In genomic region chr13:49188966-49189360, GRCm38 (mm10) we compare ENCODE assay signal across 11 mouse cellular contexts. TPM values are rescaled to one million over a fixed set of nuclear protein-coding genes. Genes with fewer than 3 reads are reported as not detected.
DNase-seq lines count a peak whose midpoint lies in the region; ATAC-seq lines count a peak whose summit lies in the region.
"Had no signal": no experiment of that assay in that cellular context is flagged by ENCODE, and none has a peak within 500 bp of the region (broad histone marks: within the 10 kb centered on the region; RNA-seq: fewer than 3 reads in every experiment).

No protein-coding gene starts in this region.

- peaks cover 5% of the 10 kb centered on the region for H3K36me3 ChIP-seq in heart, embryonic 12.5 days
- H3K36me3 ChIP-seq in kidney, embryonic 16.5 days (ENCODE audit: insufficient read depth, low read length): no peaks in the 10 kb centered on the region
- H3K36me3 ChIP-seq in kidney, embryonic 14.5 days (ENCODE audit: control insufficient read depth, insufficient read depth, low read length): no peaks in the 10 kb centered on the region
- no peaks in the 10 kb centered on the region for H3K36me3 ChIP-seq in embryonic facial prominence, embryonic 14.5 days (ENCODE audit: control insufficient read depth, insufficient read depth, low read length)
- no peaks in the 10 kb centered on the region for H3K36me3 ChIP-seq in liver, embryonic 16.5 days (ENCODE audit: control insufficient read depth, insufficient read depth)

- H3K4me1 ChIP-seq in heart, embryonic 12.5 days (replicated peaks): peaks cover 57% of the 10 kb centered on the region
- H3K4me1 ChIP-seq in kidney, embryonic 16.5 days (ENCODE audit: insufficient read depth, low read length): peaks cover 58% of the 10 kb centered on the region
- H3K4me1 ChIP-seq in kidney, embryonic 14.5 days (ENCODE audit: control insufficient read depth, insufficient read depth, low read length): peaks cover 40% of the 10 kb centered on the region
- peaks cover 29% of the 10 kb centered on the region for H3K4me1 ChIP-seq in embryonic facial prominence, embryonic 14.5 days (ENCODE audit: control insufficient read depth, insufficient read depth, low read length)
- H3K4me1 ChIP-seq in liver, embryonic 16.5 days (ENCODE audit: control insufficient read depth, low read depth, low read length): peaks cover 47% of the 10 kb centered on the region

- intact Hi-C loops in left cerebral cortex, postnatal 14 days (cut with DNase I): no loop called here

- peak overlapping the region; percentile 97 for H3K4me2 ChIP-seq in heart, embryonic 12.5 days
- H3K4me2 ChIP-seq in kidney, embryonic 16.5 days (replicated peaks; ENCODE audit: low read depth, low read length): peak overlapping the region; percentile 97; the same call in 1 of the 2 replicates
- H3K4me2 ChIP-seq in kidney, embryonic 14.5 days (replicated peaks; ENCODE audit: low read depth, low read length): no peak overlapping the region
- peak overlapping the region; percentile 99 for H3K4me2 ChIP-seq in embryonic facial prominence, embryonic 14.5 days (ENCODE audit: low read depth, low read length)
- peak overlapping the region; percentile 99 for H3K4me2 ChIP-seq in liver, embryonic 16.5 days (ENCODE audit: low read depth, low read length)

- no peak overlapping the region for H3K4me3 ChIP-seq in heart, embryonic 12.5 days
- H3K4me3 ChIP-seq in kidney, embryonic 16.5 days (ENCODE audit: low read length): no peak overlapping the region
- no peak overlapping the region for H3K4me3 ChIP-seq in kidney, embryonic 14.5 days (ENCODE audit: low read length)
- H3K4me3 ChIP-seq in embryonic facial prominence, embryonic 14.5 days (ENCODE audit: low read depth, low read length): no peak overlapping the region
- no peak overlapping the region for H3K4me3 ChIP-seq in liver, embryonic 16.5 days (ENCODE audit: low read depth, low read length)

- DNase-seq in heart, adult 18-20 months: no peak
- no peak for DNase-seq in embryonic facial prominence, embryonic 14.5 days (ENCODE audit: low spot score)
- no peak for DNase-seq in cerebellum, postnatal 10 days
- no peak for DNase-seq in left cerebral cortex, postnatal 14 days (ENCODE audit: low spot score in 2 of 2)
- DNase-seq: adrenal gland, adult 2 months; cerebellum, adult 11 months; right cerebral cortex, postnatal 25 days had no signal

- H3K27ac ChIP-seq in heart, embryonic 12.5 days (ENCODE audit: poor library complexity, severe bottlenecking): no peak overlapping the region
- no peak overlapping the region for H3K27ac ChIP-seq in kidney, embryonic 16.5 days (ENCODE audit: low read length)
- no peak overlapping the region for H3K27ac ChIP-seq in kidney, embryonic 14.5 days (ENCODE audit: low read depth, low read length)
- H3K27ac ChIP-seq in embryonic facial prominence, embryonic 14.5 days (replicated peaks; ENCODE audit: low read depth, low read length): no peak overlapping the region
- peak overlapping the region; percentile 10 for H3K27ac ChIP-seq in liver, embryonic 16.5 days (ENCODE audit: low read length)

- WGBS in heart, embryonic 12.5 days: 45% methylated on average over 2 of the region's 2 CpGs
- 56% methylated on average over 2 of the region's 2 CpGs for WGBS in kidney, embryonic 16.5 days
- 64% methylated on average over 2 of the region's 2 CpGs for WGBS in kidney, embryonic 14.5 days
- 52% methylated on average over 2 of the region's 2 CpGs for WGBS in embryonic facial prominence, embryonic 14.5 days
- WGBS in liver, embryonic 16.5 days (ENCODE audit: insufficient replicate concordance): 44% methylated on average over 2 of the region's 2 CpGs

- no peak for ATAC-seq in heart, embryonic 12.5 days (ENCODE audit: insufficient number of reproducible peaks, low FRiP score)
- ATAC-seq in kidney, embryonic 16.5 days (ENCODE audit: low FRiP score, low TSS enrichment): no peak
- no peak for ATAC-seq in kidney, embryonic 14.5 days (ENCODE audit: low FRiP score, low TSS enrichment)
- no peak for ATAC-seq in embryonic facial prominence, embryonic 14.5 days (ENCODE audit: low read depth)
- ATAC-seq in liver, embryonic 16.5 days (ENCODE audit: low read depth): no peak

- peak overlapping the region; percentile 81 for H3K9ac ChIP-seq in heart, embryonic 12.5 days
- no peak overlapping the region for H3K9ac ChIP-seq in kidney, embryonic 16.5 days (replicated peaks; ENCODE audit: low read length)
- no peak overlapping the region for H3K9ac ChIP-seq in kidney, embryonic 14.5 days (ENCODE audit: low read depth, low read length)
- H3K9ac ChIP-seq in embryonic facial prominence, embryonic 14.5 days (ENCODE audit: low read depth, low read length): no peak overlapping the region
- H3K9ac ChIP-seq in liver, embryonic 16.5 days (ENCODE audit: low read depth, low read length): no peak overlapping the region

- H3K27me3 ChIP-seq in heart, embryonic 12.5 days (replicated peaks): no peaks in the 10 kb centered on the region
- H3K27me3 ChIP-seq in kidney, embryonic 16.5 days (ENCODE audit: insufficient read depth, low read length): no peaks in the 10 kb centered on the region
- H3K27me3 ChIP-seq in kidney, embryonic 14.5 days (ENCODE audit: control insufficient read depth, insufficient read depth, low read length): no peaks in the 10 kb centered on the region
- no peaks in the 10 kb centered on the region for H3K27me3 ChIP-seq in embryonic facial prominence, embryonic 14.5 days (replicated peaks; ENCODE audit: control insufficient read depth, insufficient read depth, low read length)
- no peaks in the 10 kb centered on the region for H3K27me3 ChIP-seq in liver, embryonic 16.5 days (ENCODE audit: control insufficient read depth, insufficient read depth, low read depth, low read length)

- H3K9me3 ChIP-seq in heart, embryonic 12.5 days (replicated peaks): no peaks in the 10 kb centered on the region
- no peaks in the 10 kb centered on the region for H3K9me3 ChIP-seq in kidney, embryonic 16.5 days (ENCODE audit: low read length)
- H3K9me3 ChIP-seq in kidney, embryonic 14.5 days (ENCODE audit: control insufficient read depth, low read length): no peaks in the 10 kb centered on the region
- H3K9me3 ChIP-seq in embryonic facial prominence, embryonic 14.5 days (ENCODE audit: control insufficient read depth, low read length): no peaks in the 10 kb centered on the region
- H3K9me3 ChIP-seq in liver, embryonic 16.5 days (replicated peaks; ENCODE audit: control insufficient read depth, low read length): no peaks in the 10 kb centered on the region

RNA-seq across cellular contexts. Expression of gene Ninj1, which starts 1.7 kb away (rescaled TPM):
- 51.0 and 55.8 TPM in 2 replicates for polyA plus RNA-seq in heart, embryonic 12.5 days (2016; fragmentation: Nextera tagmentation; extraction: Ambion mirVana)
- total RNA-seq in heart, adult 18-20 months (2021): 100 to 1,000 TPM; 122 to 123 TPM
- polyA plus RNA-seq in kidney, embryonic 16.5 days (2015; fragmentation: Nextera tagmentation; extraction: Ambion mirVana): 76.1 and 77.1 TPM in 2 replicates
- polyA plus RNA-seq in kidney, embryonic 14.5 days (2014; fragmentation: Nextera tagmentation; extraction: Ambion mirVana): 43.8 and 54.2 TPM in 2 replicates
- polyA plus RNA-seq in embryonic facial prominence, embryonic 14.5 days (2014; fragmentation: Nextera tagmentation; extraction: Ambion mirVana): 62.4 and 65.0 TPM in 2 replicates
- 54.3 and 58.0 TPM in 2 replicates for polyA plus RNA-seq in liver, embryonic 16.5 days (2015; fragmentation: Nextera tagmentation; extraction: Ambion mirVana)
- total RNA-seq in left cerebral cortex, postnatal 14 days (2021): 10 to 100 TPM; 19.5 to 28.5 TPM

RNA-seq across cellular contexts. Expression of gene Card19, which starts 26.9 kb away (rescaled TPM):
- 76.4 and 81.2 TPM in 2 replicates for polyA plus RNA-seq in heart, embryonic 12.5 days (2016; fragmentation: Nextera tagmentation; extraction: Ambion mirVana)
- total RNA-seq in heart, adult 18-20 months (2021): 100 to 1,000 TPM; 145 to 150 TPM
- 50.0 and 52.6 TPM in 2 replicates for polyA plus RNA-seq in kidney, embryonic 16.5 days (2015; fragmentation: Nextera tagmentation; extraction: Ambion mirVana)
- 33.3 and 39.9 TPM in 2 replicates for polyA plus RNA-seq in kidney, embryonic 14.5 days (2014; fragmentation: Nextera tagmentation; extraction: Ambion mirVana)
- 65.1 and 68.7 TPM in 2 replicates for polyA plus RNA-seq in embryonic facial prominence, embryonic 14.5 days (2014; fragmentation: Nextera tagmentation; extraction: Ambion mirVana)
- polyA plus RNA-seq in liver, embryonic 16.5 days (2015; fragmentation: Nextera tagmentation; extraction: Ambion mirVana): 16.4 and 18.2 TPM in 2 replicates
- total RNA-seq in left cerebral cortex, postnatal 14 days (2021): 10 to 100 TPM in 1 of 2 experiments, 1 to 10 TPM in 1; 9.9 to 14.1 TPM

RNA-seq across cellular contexts. Expression of gene Wnk2, which starts 41.1 kb away (rescaled TPM):
- polyA plus RNA-seq in heart, embryonic 12.5 days (2016; fragmentation: Nextera tagmentation; extraction: Ambion mirVana): 0.89 and 1.4 TPM in 2 replicates
- total RNA-seq in heart, adult 18-20 months (2021): 10 to 100 TPM; 70.1 to 70.9 TPM
- 1.0 and 1.2 TPM in 2 replicates for polyA plus RNA-seq in kidney, embryonic 16.5 days (2015; fragmentation: Nextera tagmentation; extraction: Ambion mirVana)
- polyA plus RNA-seq in kidney, embryonic 14.5 days (2014; fragmentation: Nextera tagmentation; extraction: Ambion mirVana): 1.7 and 2.1 TPM in 2 replicates
- 3.1 and 3.3 TPM in 2 replicates for polyA plus RNA-seq in embryonic facial prominence, embryonic 14.5 days (2014; fragmentation: Nextera tagmentation; extraction: Ambion mirVana)
- 0.08 and 0.15 TPM in 2 replicates for polyA plus RNA-seq in liver, embryonic 16.5 days (2015; fragmentation: Nextera tagmentation; extraction: Ambion mirVana)
- total RNA-seq in left cerebral cortex, postnatal 14 days (2021): 100 to 1,000 TPM; 112 to 118 TPM

RNA-seq across cellular contexts. Expression of gene Susd3, which starts 59.5 kb away (rescaled TPM):
- 0.63 and 0.80 TPM in 2 replicates for polyA plus RNA-seq in heart, embryonic 12.5 days (2016; fragmentation: Nextera tagmentation; extraction: Ambion mirVana)
- total RNA-seq in heart, adult 18-20 months (2021): 1 to 10 TPM in 1 of 2 experiments, under 1 TPM in 1; 0.55 to 1.3 TPM
- 31.2 and 34.5 TPM in 2 replicates for polyA plus RNA-seq in kidney, embryonic 16.5 days (2015; fragmentation: Nextera tagmentation; extraction: Ambion mirVana)
- polyA plus RNA-seq in kidney, embryonic 14.5 days (2014; fragmentation: Nextera tagmentation; extraction: Ambion mirVana): 8.5 and 12.6 TPM in 2 replicates
- 1.9 and 2.2 TPM in 2 replicates for polyA plus RNA-seq in embryonic facial prominence, embryonic 14.5 days (2014; fragmentation: Nextera tagmentation; extraction: Ambion mirVana)
- 1.1 and 2.0 TPM in 2 replicates for polyA plus RNA-seq in liver, embryonic 16.5 days (2015; fragmentation: Nextera tagmentation; extraction: Ambion mirVana)
- 1 to 10 TPM; 2.5 to 5.0 TPM for total RNA-seq in left cerebral cortex, postnatal 14 days (2021)
